In genomic region chr9:77754728-77755402, GRCm38 (mm10) we compare ENCODE assay signal across 8 mouse cellular contexts. TPM values are rescaled to one million over a fixed set of nuclear protein-coding genes. Genes with fewer than 3 reads are reported as not detected.
DNase-seq lines count a peak whose midpoint lies in the region; ATAC-seq and TF ChIP-seq lines count a peak whose summit lies in the region.

No protein-coding gene starts in this region.

- peak; percentile 73 for DNase-seq in 3T3-L1 (ENCODE audit: low read depth, low spot score)
- DNase-seq in MN1 (ENCODE audit: low spot score) = peak; percentile 80
- DNase-seq in cerebellum, adult 9-10 months = peak; percentile 72
- DNase-seq in forebrain, postnatal 0 days = peak; percentile 52
- DNase-seq in midbrain, embryonic 14.5 days = peak; percentile 78
- DNase-seq in stomach, postnatal 0 days (ENCODE audit: low spot score) = peak; percentile 75

- TF ChIP-seq EP300 in stomach, postnatal 0 days (optimal IDR thresholded peaks at IDR 0.05) = no peak

- H3K9me3 ChIP-seq in forebrain, postnatal 0 days (ENCODE audit: low read length) = no peaks in the 10 kb centered on the region
- H3K9me3 ChIP-seq in hindbrain, embryonic 16.5 days (ENCODE audit: control insufficient read depth, low read length) = no peaks in the 10 kb centered on the region
- H3K9me3 ChIP-seq in limb, embryonic 15.5 days = no peaks in the 10 kb centered on the region
- no peaks in the 10 kb centered on the region for H3K9me3 ChIP-seq in midbrain, embryonic 14.5 days (ENCODE audit: control insufficient read depth, low read length)
- H3K9me3 ChIP-seq in stomach, postnatal 0 days (ENCODE audit: control insufficient read depth, low read length) = no peaks in the 10 kb centered on the region

- peak overlapping the region; percentile 86 for H3K4me2 ChIP-seq in forebrain, postnatal 0 days (ENCODE audit: low read depth)
- peak overlapping the region; percentile 73 for H3K4me2 ChIP-seq in hindbrain, embryonic 16.5 days (ENCODE audit: low read length)
- peak overlapping the region; percentile 92 for H3K4me2 ChIP-seq in limb, embryonic 15.5 days
- peak overlapping the region; percentile 71 for H3K4me2 ChIP-seq in midbrain, embryonic 14.5 days (ENCODE audit: low read length)
- peak overlapping the region; percentile 87 for H3K4me2 ChIP-seq in stomach, postnatal 0 days (replicated peaks; ENCODE audit: low read depth)

- peak overlapping the region; percentile 91 for H3K4me3 ChIP-seq in forebrain, postnatal 0 days (ENCODE audit: low read depth, low read length)
- peak overlapping the region; percentile 93 for H3K4me3 ChIP-seq in hindbrain, embryonic 16.5 days (ENCODE audit: low read length)
- peak overlapping the region; percentile 83 for H3K4me3 ChIP-seq in limb, embryonic 15.5 days
- H3K4me3 ChIP-seq in midbrain, embryonic 14.5 days (replicated peaks; ENCODE audit: low read depth, low read length) = peak overlapping the region; percentile 77
- H3K4me3 ChIP-seq in stomach, postnatal 0 days (ENCODE audit: low read depth, low read length) = peak overlapping the region; percentile 78

- under 1% methylated on average over 55 of the region's 57 CpGs for WGBS in forebrain, postnatal 0 days
- under 1% methylated on average over 52 of the region's 57 CpGs for WGBS in hindbrain, embryonic 16.5 days
- under 1% methylated on average over 56 of the region's 57 CpGs for WGBS in limb, embryonic 15.5 days
- WGBS in midbrain, embryonic 14.5 days = under 1% methylated on average over 54 of the region's 57 CpGs
- WGBS in stomach, postnatal 0 days = under 1% methylated on average over 53 of the region's 57 CpGs

- TF ChIP-seq CTCF in forebrain, postnatal 0 days (IDR thresholded peaks at IDR 0.05; ENCODE audit: low read depth) = peak; percentile 39
- TF ChIP-seq CTCF in stomach, postnatal 0 days (IDR thresholded peaks at IDR 0.05; ENCODE audit: low read depth) = peak; percentile 30; the same call in 1 of the 2 replicates

- ATAC-seq in forebrain, postnatal 0 days = peak; percentile 68
- peak; percentile 82 for ATAC-seq in hindbrain, embryonic 16.5 days
- ATAC-seq in limb, embryonic 15.5 days (ENCODE audit: insufficient number of reproducible peaks, low FRiP score, low TSS enrichment, low read depth) = peak; percentile 86
- peak; percentile 76 for ATAC-seq in midbrain, embryonic 14.5 days (ENCODE audit: low FRiP score, low TSS enrichment)
- peak; percentile 75 for ATAC-seq in stomach, postnatal 0 days (ENCODE audit: low FRiP score, low TSS enrichment)

- no peaks in the 10 kb centered on the region for H3K27me3 ChIP-seq in forebrain, postnatal 0 days (ENCODE audit: insufficient read depth, low read length)
- H3K27me3 ChIP-seq in hindbrain, embryonic 16.5 days (replicated peaks; ENCODE audit: control insufficient read depth, insufficient read depth, low read length) = no peaks in the 10 kb centered on the region
- H3K27me3 ChIP-seq in limb, embryonic 15.5 days = no peaks in the 10 kb centered on the region
- H3K27me3 ChIP-seq in midbrain, embryonic 14.5 days (ENCODE audit: control insufficient read depth, insufficient read depth, low read length) = no peaks in the 10 kb centered on the region
- H3K27me3 ChIP-seq in stomach, postnatal 0 days (ENCODE audit: control insufficient read depth, insufficient read depth, low read length) = no peaks in the 10 kb centered on the region

- H3K36me3 ChIP-seq in forebrain, postnatal 0 days (ENCODE audit: insufficient read depth) = no peaks in the 10 kb centered on the region
- no peaks in the 10 kb centered on the region for H3K36me3 ChIP-seq in hindbrain, embryonic 16.5 days (ENCODE audit: control insufficient read depth, insufficient read depth, low read length)
- no peaks in the 10 kb centered on the region for H3K36me3 ChIP-seq in limb, embryonic 15.5 days
- no peaks in the 10 kb centered on the region for H3K36me3 ChIP-seq in midbrain, embryonic 14.5 days (ENCODE audit: control insufficient read depth, insufficient read depth, low read length)
- H3K36me3 ChIP-seq in stomach, postnatal 0 days (ENCODE audit: control insufficient read depth, insufficient read depth, low read length) = no peaks in the 10 kb centered on the region

- H3K9ac ChIP-seq in forebrain, postnatal 0 days = peak overlapping the region; percentile 69
- peak overlapping the region; percentile 89 for H3K9ac ChIP-seq in hindbrain, embryonic 16.5 days (ENCODE audit: low read depth, low read length)
- H3K9ac ChIP-seq in limb, embryonic 15.5 days = peak overlapping the region; percentile 60
- peak overlapping the region; percentile 71 for H3K9ac ChIP-seq in midbrain, embryonic 14.5 days (replicated peaks; ENCODE audit: low read length)
- peak overlapping the region; percentile 79 for H3K9ac ChIP-seq in stomach, postnatal 0 days (ENCODE audit: low read length)

- H3K27ac ChIP-seq in forebrain, postnatal 0 days (ENCODE audit: low read depth, low read length) = peak overlapping the region; percentile 70
- peak overlapping the region; percentile 86 for H3K27ac ChIP-seq in hindbrain, embryonic 16.5 days (ENCODE audit: low read depth, low read length)
- peak overlapping the region; percentile 82 for H3K27ac ChIP-seq in limb, embryonic 15.5 days
- peak overlapping the region; percentile 86 for H3K27ac ChIP-seq in midbrain, embryonic 14.5 days (replicated peaks; ENCODE audit: low read depth, low read length)
- peak overlapping the region; percentile 95 for H3K27ac ChIP-seq in stomach, postnatal 0 days (replicated peaks)

- H3K4me1 ChIP-seq in forebrain, postnatal 0 days (ENCODE audit: insufficient read depth) = 0 out of 2 replicates have a peak, but pooled peaks cover 4% of the 10 kb centered on the region
- H3K4me1 ChIP-seq in hindbrain, embryonic 16.5 days (ENCODE audit: control insufficient read depth, insufficient read depth, low read depth, low read length) = peaks cover 15% of the 10 kb centered on the region
- H3K4me1 ChIP-seq in limb, embryonic 15.5 days = peaks cover 20% of the 10 kb centered on the region
- peaks cover 21% of the 10 kb centered on the region for H3K4me1 ChIP-seq in midbrain, embryonic 14.5 days (ENCODE audit: control insufficient read depth, insufficient read depth, low read length)
- H3K4me1 ChIP-seq in stomach, postnatal 0 days (replicated peaks; ENCODE audit: control insufficient read depth, insufficient read depth) = peaks cover 2% of the 10 kb centered on the region; the same call in 1 of the 2 replicates

RNA-seq across cellular contexts. Expression of gene Gclc, which starts 0.5 kb away (rescaled TPM):
- 25.8 and 28.4 TPM in 2 replicates for total RNA-seq in forebrain, postnatal 0 days (2014; rRNA removed)
- polyA plus RNA-seq in forebrain, postnatal 0 days (2015; fragmentation: Nextera tagmentation; extraction: Ambion mirVana) = 12.4 and 14.4 TPM in 2 replicates
- polyA plus RNA-seq in hindbrain, embryonic 16.5 days (2015; fragmentation: Nextera tagmentation; extraction: Ambion mirVana) = 14.1 and 15.4 TPM in 2 replicates
- polyA plus RNA-seq in limb, embryonic 15.5 days (2015; fragmentation: Nextera tagmentation; extraction: Ambion mirVana) = 8.8 and 11.3 TPM in 2 replicates
- 19.6 and 24.5 TPM in 2 replicates for polyA plus RNA-seq in midbrain, embryonic 14.5 days (2014; fragmentation: Nextera tagmentation; extraction: Ambion mirVana)
- 18.1 and 20.2 TPM in 2 replicates for polyA plus RNA-seq in stomach, postnatal 0 days (2015; fragmentation: Nextera tagmentation; extraction: Ambion mirVana)

Comparison
In these comparisons a context has a peak if more than half of its experiments do, and no peak if none do; other contexts are left out.
1. Peak in every context shown above with its lines: DNase-seq, ATAC-seq, H3K4me3 ChIP-seq and H3K27ac ChIP-seq.